Mouse (Mus musculus) neural tube, embryonic 15.5 days (tissue): ENCODE results near the gene Mdk. TPM values are rescaled to one million over a fixed set of nuclear protein-coding genes. Genes with fewer than 3 reads are reported as not detected.

Experiments
- ATAC-seq: fragments of 200-750 bp; cut with Nextera tagmentation; 2 replicates; pipeline ENCODE4 v1.8.0; 2017; ENCODE audit warnings: mild to moderate bottlenecking, moderate TSS enrichment, moderate library complexity; ENCODE audit not compliant: low FRiP score
- H3K27ac ChIP-seq: fragments of 300-500 bp; sonication (generic); replicated peaks from 2 replicates; pipeline ENCODE4 v1.5.1; 2015; ENCODE audit warnings: mild to moderate bottlenecking, inconsistent platforms
- H3K27me3 ChIP-seq: fragments of 300-500 bp; sonication (generic); replicated peaks from 2 replicates; pipeline ENCODE4 v1.6.1; 2015; ENCODE audit warnings: inconsistent platforms
- H3K36me3 ChIP-seq: fragments of 300-500 bp; sonication (generic); 2 replicates; pipeline ENCODE4 v1.6.1; 2015; ENCODE audit warnings: inconsistent platforms
- H3K4me1 ChIP-seq: fragments of 300-500 bp; sonication (generic); 2 replicates; pipeline ENCODE4 v1.6.1; 2015; ENCODE audit warnings: inconsistent platforms
- H3K4me2 ChIP-seq: fragments of 300-500 bp; sonication (generic); 2 replicates; pipeline ENCODE4 v1.6.1; 2015; ENCODE audit warnings: inconsistent platforms, mild to moderate bottlenecking, moderate library complexity
- H3K4me3 ChIP-seq: fragments of 300-500 bp; sonication (generic); replicated peaks from 2 replicates; pipeline ENCODE4 v1.5.1; 2015; ENCODE audit warnings: mild to moderate bottlenecking, inconsistent platforms
- H3K9ac ChIP-seq: fragments of 300-500 bp; sonication (generic); replicated peaks from 2 replicates; pipeline ENCODE4 v1.6.1; 2015; ENCODE audit warnings: mild to moderate bottlenecking, inconsistent platforms
- H3K9me3 ChIP-seq: fragments of 300-500 bp; sonication (generic); replicated peaks from 2 replicates; pipeline ENCODE4 v1.6.1; 2016; ENCODE audit warnings: inconsistent platforms
- WGBS: fragments of 180-500 bp; shearing (Covaris S2); methylation state at CpG from one replicate; pipeline ENCODE4 v1.1.7; 2015; ENCODE audit warnings: mixed read lengths; 5-methylcytosine and 5-hydroxymethylcytosine counted together
- polyA plus RNA-seq: library from polyadenylated mRNA; unstranded; fragments of >200 nt; fragmentation: Nextera tagmentation; extraction: Ambion mirVana; gene quantifications from 2 replicates; pipeline ENCODE4 v1.2.1, GENCODE M21; 2015

The Mdk gene
- polyA plus RNA-seq, 1 experiment from 2014 or later, result 161 TPM

DNA sequence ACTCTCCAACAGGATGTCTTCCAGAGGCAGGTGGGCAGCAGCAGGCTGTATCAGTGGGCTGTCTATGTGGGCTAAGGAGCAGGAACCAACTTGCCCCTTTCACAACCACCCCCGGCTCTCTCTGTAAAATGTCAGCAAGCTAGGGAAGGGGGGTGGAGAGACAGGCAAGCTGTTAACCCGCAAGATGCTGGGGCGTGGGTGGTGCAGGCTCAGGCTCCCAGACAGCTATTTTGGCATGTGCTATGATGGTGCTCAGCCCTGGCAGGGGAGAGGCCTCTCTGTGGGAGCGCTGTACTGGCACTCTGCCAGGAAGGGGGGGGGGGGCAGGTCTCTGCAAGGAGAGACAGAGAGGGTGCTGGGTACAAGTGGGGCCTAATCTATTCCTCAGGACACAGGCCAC is 25.0 kb upstream of the Mdk start:
- no peaks in the 10 kb centered on the region for H3K27me3 ChIP-seq
- H3K4me3 ChIP-seq, result no peak overlapping the region
- peaks cover 63% of the 10 kb centered on the region for H3K4me1 ChIP-seq
- no peak overlapping the region for H3K9ac ChIP-seq
- H3K36me3 ChIP-seq, result no peaks in the 10 kb centered on the region
- ATAC-seq, result no peak
- WGBS, result 33% methylated on average over 4 of the region's 4 CpGs
- H3K27ac ChIP-seq, result 0 out of 2 replicates have a peak overlapping the region, but pooled peaks have one; percentile 13
- no peaks in the 10 kb centered on the region for H3K9me3 ChIP-seq
- no peak overlapping the region for H3K4me2 ChIP-seq

DNA sequence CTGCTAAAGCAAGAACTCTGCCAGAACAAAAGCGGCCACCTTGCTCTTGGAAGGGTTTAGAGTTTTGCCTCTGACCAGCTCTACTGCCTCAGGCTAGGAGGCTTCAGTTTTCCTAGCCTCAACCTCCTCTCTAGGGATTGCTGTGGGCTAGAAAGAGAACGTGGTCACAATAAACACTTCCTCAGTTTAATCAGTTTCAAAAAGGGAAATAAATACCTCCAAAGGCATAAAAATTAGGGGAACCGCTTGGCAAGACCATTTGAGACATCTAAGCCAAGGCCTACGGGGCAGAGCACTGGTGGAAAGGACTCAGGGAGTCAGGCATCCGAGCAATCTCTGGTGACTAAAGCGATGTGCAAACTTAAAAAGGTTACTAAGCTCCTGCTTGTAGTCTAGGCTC is 23.8 kb upstream of the Mdk start:
- Histone ChIP-seq H3K9me3 (no peaks in the 10 kb centered on the region), H3K36me3 (no peaks in the 10 kb centered on the region), H3K27me3 (no peaks in the 10 kb centered on the region), H3K9ac (no peak overlapping the region), H3K4me1 (peaks cover 51% of the 10 kb centered on the region), H3K4me2 (no peak overlapping the region), H3K4me3 (no peak overlapping the region), H3K27ac (no peak overlapping the region)
- ATAC-seq, result no peak
- 82% methylated on average over 6 of the region's 6 CpGs for WGBS

DNA sequence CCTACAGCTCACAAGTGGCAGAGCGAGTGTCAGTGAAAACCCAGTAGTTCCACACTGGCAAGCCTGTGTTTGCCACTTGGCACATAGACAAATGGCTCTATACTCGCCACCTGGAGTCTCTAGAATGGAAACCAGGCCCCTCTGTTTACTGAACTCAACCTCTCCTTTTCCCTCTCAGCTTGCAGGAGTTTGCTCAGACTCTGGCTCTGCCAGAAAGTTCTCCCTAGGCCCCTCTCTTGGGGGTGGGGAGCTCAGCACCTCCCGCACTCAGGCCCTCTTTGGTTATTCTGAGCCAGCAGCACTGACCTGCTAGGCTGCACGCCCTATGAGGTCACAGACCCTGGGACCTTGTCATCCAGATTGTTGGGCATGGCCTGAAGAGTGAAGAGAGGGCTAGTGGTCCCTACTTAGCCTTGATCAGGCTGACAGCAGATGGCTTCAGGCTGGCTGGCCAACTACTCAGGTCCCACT is 23.1 kb upstream of the Mdk start:
- Histone ChIP-seq H3K36me3 (no peaks in the 10 kb centered on the region), H3K27ac (no peak overlapping the region), H3K27me3 (no peaks in the 10 kb centered on the region), H3K4me2 (no peak overlapping the region), H3K9ac (no peak overlapping the region), H3K4me1 (peaks cover 54% of the 10 kb centered on the region), H3K9me3 (no peaks in the 10 kb centered on the region), H3K4me3 (no peak overlapping the region)
- 74% methylated on average over 4 of the region's 4 CpGs for WGBS
- no peak for ATAC-seq

DNA sequence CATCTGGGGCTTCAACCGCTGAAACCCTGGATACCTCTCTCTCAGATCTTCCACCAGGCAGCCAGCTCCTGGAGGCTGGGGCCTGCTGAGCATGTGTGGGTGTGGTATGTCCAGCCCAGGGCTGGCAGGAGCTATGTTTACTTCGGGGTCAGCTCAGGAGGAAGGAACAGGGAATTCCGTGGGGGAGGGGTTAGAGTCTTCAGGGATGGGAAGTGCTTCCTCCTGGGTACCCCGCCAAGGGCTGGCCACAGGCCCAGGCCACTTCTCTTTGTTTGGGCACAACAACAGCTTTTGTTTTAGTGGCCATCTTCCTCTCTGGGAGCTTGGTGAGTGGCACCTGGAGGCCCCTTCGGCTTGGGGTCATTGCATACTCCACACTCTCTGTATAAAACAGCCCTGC is 21.7 kb upstream of the Mdk start:
- no peaks in the 10 kb centered on the region for H3K27me3 ChIP-seq
- ATAC-seq, result no peak; the same call in 1 of the 2 replicates
- WGBS, result 22% methylated on average over 5 of the region's 5 CpGs
- H3K4me2 ChIP-seq, result no peak overlapping the region
- H3K36me3 ChIP-seq, result no peaks in the 10 kb centered on the region
- no peak overlapping the region for H3K9ac ChIP-seq
- H3K4me1 ChIP-seq, result peaks cover 54% of the 10 kb centered on the region
- H3K4me3 ChIP-seq, result no peak overlapping the region
- no peaks in the 10 kb centered on the region for H3K9me3 ChIP-seq
- peak overlapping the region; percentile 45; the same call in 1 of the 2 replicates for H3K27ac ChIP-seq

DNA sequence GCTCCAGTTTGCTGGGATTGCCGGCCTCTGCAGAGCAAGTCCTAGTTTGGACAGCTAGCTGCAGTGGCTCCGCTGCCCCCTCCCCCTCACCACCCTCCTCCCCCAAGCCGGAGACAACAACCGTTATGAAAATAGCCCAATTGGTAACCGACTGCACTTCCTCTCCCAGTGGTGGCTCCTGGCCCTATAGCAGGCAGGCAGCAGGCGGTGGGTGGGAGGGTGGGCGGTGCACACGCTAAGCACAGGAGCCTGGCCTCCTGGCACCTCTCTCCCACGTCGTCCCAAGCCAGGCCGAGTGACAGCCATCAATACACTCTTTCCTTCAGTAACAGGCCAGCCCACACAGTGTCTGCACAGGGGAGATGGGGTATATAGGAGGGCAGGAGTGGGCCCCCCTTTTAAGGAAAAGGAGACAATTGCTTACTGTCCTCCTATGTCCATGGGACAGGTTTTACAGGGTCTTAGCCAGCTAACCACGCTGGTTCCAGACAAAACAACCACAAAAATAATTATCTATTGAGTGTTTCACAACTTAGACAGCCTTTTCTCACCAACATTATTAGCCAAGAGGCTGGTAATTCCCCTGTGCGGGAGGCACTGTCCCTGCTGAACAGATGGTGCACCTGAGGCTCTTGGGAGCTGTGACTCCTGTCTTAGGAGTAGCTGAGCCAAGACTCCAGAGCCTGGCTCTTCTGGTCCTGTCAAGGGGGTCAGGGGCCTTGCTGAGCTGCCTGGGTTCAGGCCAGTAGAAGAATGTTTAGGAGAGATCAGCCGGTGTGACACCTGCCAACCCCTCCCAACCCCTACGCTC is 18.4 kb upstream of the Mdk start:
- H3K4me2 ChIP-seq, result peak overlapping the region; percentile 29
- H3K4me1 ChIP-seq, result peaks cover 62% of the 10 kb centered on the region
- peak; percentile 35 for ATAC-seq
- 0 out of 2 replicates have a peak overlapping the region, but pooled peaks have one; percentile 4 for H3K9ac ChIP-seq
- no peaks in the 10 kb centered on the region for H3K36me3 ChIP-seq
- H3K27ac ChIP-seq, result peak overlapping the region; percentile 67
- H3K9me3 ChIP-seq, result no peaks in the 10 kb centered on the region
- WGBS, result 16% methylated on average over 15 of the region's 15 CpGs
- H3K27me3 ChIP-seq, result no peaks in the 10 kb centered on the region
- H3K4me3 ChIP-seq, result no peak overlapping the region

DNA sequence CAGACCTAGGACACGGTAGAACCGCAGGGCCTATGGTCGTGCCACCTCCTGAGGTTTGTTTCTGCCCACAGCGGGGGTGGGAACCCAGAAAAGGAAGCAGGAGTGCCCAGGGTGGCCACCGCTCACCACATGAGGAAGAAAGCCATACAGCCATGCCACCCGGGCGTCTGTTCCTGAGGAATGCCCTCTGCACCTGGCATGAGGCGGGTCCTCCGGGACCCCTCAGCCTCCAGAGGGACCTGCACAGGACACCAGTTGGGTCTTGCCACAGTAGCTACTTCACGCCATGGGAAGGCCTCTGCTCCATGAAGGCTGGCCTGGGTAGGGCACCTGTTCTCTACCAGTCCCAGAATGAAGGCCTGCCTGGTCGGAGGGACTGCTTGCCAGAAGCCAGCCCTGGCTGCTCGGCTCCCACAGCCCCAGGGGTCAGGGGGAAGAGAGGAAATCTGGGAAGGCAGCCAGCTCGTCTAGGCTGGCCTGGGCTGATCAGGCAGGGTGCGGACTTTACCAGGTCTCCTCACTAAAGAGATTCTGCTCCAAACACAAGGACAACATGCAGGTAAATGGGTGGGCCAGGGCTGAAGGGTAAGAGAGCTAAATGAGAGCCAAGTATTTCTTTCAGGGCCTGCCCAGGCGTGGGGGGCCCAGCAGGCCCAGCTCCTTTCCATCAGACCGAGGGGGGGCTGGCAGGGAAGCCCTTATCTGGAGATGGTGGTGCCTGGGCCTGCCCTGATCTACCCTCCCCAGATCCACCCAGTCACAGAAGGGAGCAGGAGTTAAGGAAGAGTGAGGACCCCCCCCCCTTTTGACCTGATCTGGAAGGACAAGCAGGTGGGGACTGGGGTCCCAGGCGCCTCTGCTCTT is 17.5 kb upstream of the Mdk start:
- 68% methylated on average over 17 of the region's 17 CpGs for WGBS
- Histone ChIP-seq H3K4me3 (no peak overlapping the region), H3K4me2 (peak overlapping the region; percentile 29), H3K27ac (peak overlapping the region; percentile 67), H3K36me3 (no peaks in the 10 kb centered on the region), H3K27me3 (no peaks in the 10 kb centered on the region), H3K9ac (0 out of 2 replicates have a peak overlapping the region, but pooled peaks have one; percentile 4), H3K4me1 (peaks cover 63% of the 10 kb centered on the region), H3K9me3 (no peaks in the 10 kb centered on the region)
- ATAC-seq, result 0 out of 2 replicates have a peak, but pooled peaks have one; percentile 15

DNA sequence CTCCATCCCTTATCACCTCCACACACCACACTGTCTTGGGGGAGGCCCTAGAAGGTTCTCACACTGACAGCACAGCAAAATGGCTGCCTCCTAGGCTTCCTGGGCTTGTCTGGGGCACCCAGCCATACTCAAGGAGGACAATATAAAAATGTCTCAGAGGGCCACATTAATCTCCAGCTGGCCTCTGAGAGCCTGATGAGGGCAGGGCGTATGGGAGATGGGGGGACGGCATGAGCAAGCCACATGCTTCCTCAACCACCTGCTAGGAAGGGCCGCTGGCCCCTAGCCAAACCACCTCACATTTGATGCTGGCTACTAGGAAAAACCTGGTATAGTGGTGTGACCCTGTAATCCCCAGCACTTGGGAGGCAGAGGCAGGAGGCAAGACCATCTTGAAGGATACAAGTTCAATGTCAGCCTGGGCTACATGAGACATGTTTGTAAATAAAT is 16.7 kb upstream of the Mdk start:
- Histone ChIP-seq H3K36me3 (no peaks in the 10 kb centered on the region), H3K27ac (peak overlapping the region; percentile 67; the same call in 1 of the 2 replicates), H3K4me2 (no peak overlapping the region), H3K9me3 (no peaks in the 10 kb centered on the region), H3K9ac (no peak overlapping the region), H3K4me1 (peaks cover 66% of the 10 kb centered on the region), H3K27me3 (no peaks in the 10 kb centered on the region), H3K4me3 (no peak overlapping the region)
- WGBS, result 67% methylated on average over 3 of the region's 3 CpGs
- ATAC-seq, result no peak

DNA sequence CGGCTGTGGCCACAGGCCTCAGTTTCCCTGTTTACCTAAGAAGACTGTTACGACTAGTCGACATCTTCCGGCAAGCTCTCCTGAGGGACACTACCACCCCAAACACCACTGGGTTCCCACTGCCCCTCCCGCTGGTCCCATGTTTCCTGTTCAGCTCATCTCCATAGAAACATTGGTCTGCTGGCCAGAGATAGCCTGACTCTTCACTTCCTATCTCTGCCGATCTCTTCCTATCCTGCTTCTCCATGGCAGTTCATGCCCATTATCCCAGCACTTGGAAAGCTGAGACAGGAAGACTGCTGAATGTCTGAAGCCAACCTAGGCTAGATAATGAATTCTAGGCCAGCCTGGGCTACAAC is 16.0 kb upstream of the Mdk start:
- Histone ChIP-seq H3K4me1 (peaks cover 60% of the 10 kb centered on the region), H3K36me3 (no peaks in the 10 kb centered on the region), H3K27me3 (no peaks in the 10 kb centered on the region), H3K9ac (no peak overlapping the region), H3K4me2 (no peak overlapping the region), H3K27ac (peak overlapping the region; percentile 23; the same call in 1 of the 2 replicates), H3K4me3 (no peak overlapping the region), H3K9me3 (no peaks in the 10 kb centered on the region)
- 77% methylated on average over 6 of the region's 6 CpGs for WGBS
- no peak for ATAC-seq

DNA sequence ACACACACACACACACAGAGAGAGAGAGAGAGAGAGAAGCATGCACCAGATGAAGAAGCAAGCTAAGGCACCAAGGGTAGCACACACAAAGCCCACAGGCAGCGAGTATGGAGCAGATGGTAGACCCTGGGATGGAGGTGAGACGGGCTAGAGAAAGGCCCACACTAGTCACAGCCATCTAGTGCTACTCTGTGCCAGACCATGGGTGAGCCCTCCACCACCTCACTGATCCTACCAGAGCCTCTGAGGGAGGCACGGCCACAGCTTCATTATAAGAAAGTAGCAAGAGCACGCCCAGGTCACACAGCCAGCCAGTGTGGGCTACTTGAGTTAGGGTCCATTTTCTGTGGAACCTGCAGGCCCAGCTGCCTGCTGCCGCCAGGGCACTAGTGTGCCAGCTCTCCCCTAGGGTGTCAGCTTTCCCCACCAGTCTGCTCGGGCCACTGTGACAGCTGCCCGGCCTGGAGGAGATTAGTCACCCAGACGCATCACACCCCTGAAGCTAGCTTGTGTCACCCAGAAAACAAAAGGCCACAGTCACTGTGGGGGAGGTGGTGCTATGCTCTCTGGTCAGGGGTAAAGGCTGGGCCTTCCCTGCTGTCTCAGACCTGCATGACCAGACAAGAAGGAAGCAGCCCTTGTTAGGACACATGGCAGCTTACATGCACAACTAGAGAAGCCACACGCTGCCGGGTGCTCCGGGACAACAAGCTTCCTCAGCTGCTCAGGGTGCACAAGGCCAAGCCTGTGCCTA is 15.5 kb upstream of the Mdk start:
- WGBS, result 54% methylated on average over 11 of the region's 11 CpGs
- Histone ChIP-seq H3K4me2 (no peak overlapping the region), H3K36me3 (no peaks in the 10 kb centered on the region), H3K27me3 (no peaks in the 10 kb centered on the region), H3K9ac (no peak overlapping the region), H3K9me3 (no peaks in the 10 kb centered on the region), H3K4me1 (peaks cover 60% of the 10 kb centered on the region), H3K27ac (peak overlapping the region; percentile 23; the same call in 1 of the 2 replicates), H3K4me3 (no peak overlapping the region)
- no peak for ATAC-seq

DNA sequence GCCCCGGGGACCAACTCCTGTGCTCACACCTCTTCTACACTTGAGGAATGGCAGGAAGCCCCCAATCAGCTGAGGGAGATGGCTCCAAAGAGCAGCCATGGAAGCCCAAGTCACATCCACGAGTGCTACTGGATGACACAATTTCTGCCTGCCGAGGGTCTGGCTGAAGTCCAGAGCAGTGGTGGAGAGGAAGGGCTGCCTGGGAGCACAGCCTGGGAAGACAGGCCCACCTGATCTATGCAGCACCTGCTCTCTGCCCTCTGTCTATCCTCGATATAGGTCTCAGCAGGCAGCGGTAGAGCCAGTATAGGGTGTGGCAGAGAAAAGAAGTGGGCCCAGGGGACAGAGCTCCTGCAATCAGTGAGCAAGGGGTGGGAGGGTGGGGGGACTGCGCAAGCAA is 14.7 kb upstream of the Mdk start:
- WGBS, result 41% methylated on average over 6 of the region's 6 CpGs

DNA sequence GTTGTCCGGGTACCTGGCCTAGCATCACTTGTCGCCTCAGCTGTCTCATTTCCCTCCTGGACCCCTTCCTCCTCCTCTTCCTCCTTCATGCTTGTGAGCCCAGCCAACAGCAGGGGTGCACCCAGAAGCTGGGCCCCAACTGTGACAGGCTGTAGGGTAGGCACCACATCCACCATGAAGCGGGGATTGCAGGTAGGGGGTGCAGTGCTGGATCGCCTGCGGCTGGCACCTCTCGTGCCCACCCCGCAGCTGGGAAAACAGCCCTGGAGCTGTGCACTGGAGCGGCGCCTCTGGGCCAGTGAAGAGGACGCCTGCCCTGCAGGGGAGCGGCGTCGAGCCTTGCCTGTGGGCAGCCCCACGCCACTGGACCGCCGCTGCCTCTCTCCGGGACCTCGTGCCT is 13.4 kb upstream of the Mdk start, which contains the start of gene Gm9821:
Gene Gm9821, plus strand, starts transcription at position 221 of the 400 bp plus-strand sequence.
- peaks cover 56% of the 10 kb centered on the region for H3K4me1 ChIP-seq
- H3K27me3 ChIP-seq, result no peaks in the 10 kb centered on the region
- H3K9ac ChIP-seq, result 0 out of 2 replicates have a peak within 1 kb of the TSS, but pooled peaks have one; percentile 2
- H3K27ac ChIP-seq, result no peak within 1 kb of the TSS
- H3K9me3 ChIP-seq, result no peaks in the 10 kb centered on the region
- H3K36me3 ChIP-seq, result peaks cover 4% of the 10 kb centered on the region
- H3K4me2 ChIP-seq, result no peak within 1 kb of the TSS
- WGBS, result 90% methylated on average over 18 of the region's 18 CpGs
- no peak within 1 kb of the TSS for H3K4me3 ChIP-seq
- no peak for ATAC-seq

More for the DNA sequence above, 14.7 kb upstream of the Mdk start:
- Histone ChIP-seq H3K27me3 (no peaks in the 10 kb centered on the region), H3K4me1 (peaks cover 60% of the 10 kb centered on the region), H3K36me3 (no peaks in the 10 kb centered on the region), H3K9me3 (no peaks in the 10 kb centered on the region), H3K4me2 (no peak overlapping the region), H3K4me3 (no peak overlapping the region), H3K9ac (no peak overlapping the region), H3K27ac (no peak overlapping the region)
- no peak for ATAC-seq
